Mouse (Mus musculus): Measurements from ENCODE around the gene Stxbp3. TPM values are rescaled to one million over a fixed set of nuclear protein-coding genes. Genes with fewer than 3 reads are reported as not detected.

Gene Stxbp3
- total and polyA plus RNA-seq, 3 experiments: 15.9 to 32.2 TPM; not detected in 1

DNA sequence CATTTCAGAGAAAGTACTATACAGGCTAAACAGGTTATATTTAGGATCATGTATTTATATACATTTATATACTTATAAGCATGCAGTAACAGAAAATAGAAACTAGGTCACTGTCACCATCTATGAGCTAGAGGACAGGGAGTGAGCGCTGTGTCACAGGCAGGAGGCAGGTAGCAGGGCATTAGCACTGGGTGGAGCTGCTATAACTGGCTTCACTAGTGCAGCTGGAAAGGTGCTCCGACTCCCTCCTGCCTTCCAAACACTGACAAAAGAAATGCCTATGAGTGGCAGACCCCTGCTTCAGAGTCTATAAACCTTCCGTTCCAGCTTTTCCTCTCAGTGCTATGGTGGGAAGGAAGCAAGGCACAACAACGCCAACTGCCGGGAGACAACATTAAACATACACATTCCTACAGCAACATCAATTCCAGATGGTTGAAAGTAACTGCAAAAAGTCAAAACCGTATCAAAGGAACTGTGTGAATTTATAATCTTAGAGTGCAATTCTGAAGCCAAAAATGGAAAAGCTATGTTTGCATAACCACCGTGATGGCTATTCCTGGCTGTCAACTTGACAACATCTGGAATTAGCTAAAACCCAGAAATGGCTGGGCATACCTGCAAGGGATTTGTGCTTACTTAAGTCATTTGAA, 49.1 kb downstream of the Stxbp3 start:
- TF ChIP-seq BHLHE40 (IDR thresholded peaks at IDR 0.05; ENCODE audit: borderline replicate concordance, low read depth, low read length): no peak
- no peak for TF ChIP-seq POLR2AphosphoS5 (IDR thresholded peaks at IDR 0.05; ENCODE audit: borderline replicate concordance, low read depth, low read length)
- no peak for TF ChIP-seq UBTF (IDR thresholded peaks at IDR 0.05; ENCODE audit: borderline replicate concordance, insufficient read depth, low read depth, low read length)
- no peak for TF ChIP-seq MYB (IDR thresholded peaks at IDR 0.05; ENCODE audit: low read depth, low read length)
- TF ChIP-seq USF1 (IDR thresholded peaks at IDR 0.05; ENCODE audit: low read depth, low read length): no peak
- TF ChIP-seq ETS1 (IDR thresholded peaks at IDR 0.05; ENCODE audit: low read depth, low read length): no peak
- TF ChIP-seq TAL1 (IDR thresholded peaks at IDR 0.05; ENCODE audit: low read length): no peak
- no peak for DNase-seq (ENCODE audit: low read depth, low spot score)
- H3K4me3 ChIP-seq (ENCODE audit: control insufficient read depth in 1 of 2, insufficient read depth in 1 of 2, low read depth in 2 of 2, low read length in 2 of 2): no peak overlapping the region
- H3K36me3 ChIP-seq (ENCODE audit: control insufficient read depth in 1 of 2, insufficient read depth in 2 of 2, low read length in 2 of 2): no peaks in the 10 kb centered on the region; a peak in 2 of 4 replicates
- H3K79me2 ChIP-seq (ENCODE audit: control insufficient read depth, insufficient read depth, low read length, poor library complexity): no peaks in the 10 kb centered on the region
- no peaks in the 10 kb centered on the region for H3K9me3 ChIP-seq (replicated peaks; ENCODE audit: insufficient read depth, low read length)
- no peaks in the 10 kb centered on the region for H3K27me3 ChIP-seq (ENCODE audit: control insufficient read depth in 1 of 2, insufficient read depth in 2 of 2, low read length in 2 of 2)
- no peaks in the 10 kb centered on the region for H3K4me1 ChIP-seq (ENCODE audit: control insufficient read depth in 1 of 2, insufficient read depth in 2 of 2, low read length in 2 of 2)
- no peak overlapping the region for H3K9ac ChIP-seq (ENCODE audit: control insufficient read depth, low read depth, low read length, poor library complexity, severe bottlenecking)
- no peak overlapping the region for H3K27ac ChIP-seq (ENCODE audit: control insufficient read depth, low read depth, low read length)

DNA sequence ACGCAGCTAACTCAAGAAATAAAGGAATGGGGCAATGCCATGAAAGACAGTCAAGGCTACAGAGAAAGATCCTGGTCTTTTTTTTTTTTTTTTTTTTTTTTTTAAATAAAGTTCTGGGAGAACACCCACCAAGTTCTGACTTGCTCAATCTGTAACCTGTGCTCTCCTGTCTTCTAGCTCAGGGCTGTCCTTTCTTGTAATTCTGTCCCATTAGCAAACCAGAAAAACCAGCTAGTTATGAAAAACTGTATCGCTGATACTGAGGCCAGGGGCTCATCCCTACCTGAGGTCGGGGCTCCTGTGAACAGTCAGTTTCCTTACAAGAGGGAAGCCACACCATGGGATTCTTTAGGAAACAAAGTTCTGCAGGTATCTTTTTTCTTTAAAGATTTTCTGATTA, 49.8 kb downstream of the Stxbp3 start:
- no peak for DNase-seq (ENCODE audit: low read depth, low spot score)
- no peak overlapping the region for H3K27ac ChIP-seq (ENCODE audit: control insufficient read depth, low read depth, low read length)
- no peaks in the 10 kb centered on the region; a peak in 2 of 4 replicates for H3K36me3 ChIP-seq (ENCODE audit: control insufficient read depth in 1 of 2, insufficient read depth in 2 of 2, low read length in 2 of 2)
- no peaks in the 10 kb centered on the region for H3K27me3 ChIP-seq (ENCODE audit: control insufficient read depth in 1 of 2, insufficient read depth in 2 of 2, low read length in 2 of 2)
- no peaks in the 10 kb centered on the region for H3K79me2 ChIP-seq (ENCODE audit: control insufficient read depth, insufficient read depth, low read length, poor library complexity)
- no peak for TF ChIP-seq ZNF384 (IDR thresholded peaks at IDR 0.05; ENCODE audit: low read depth, low read length)
- no peak for TF ChIP-seq ZMIZ1 (IDR thresholded peaks at IDR 0.05; ENCODE audit: low read depth, low read length)
- no peak for TF ChIP-seq KAT2A (conservative IDR thresholded peaks at IDR 0.05; ENCODE audit: low read depth, low read length)
- TF ChIP-seq SIN3A (IDR thresholded peaks at IDR 0.05; ENCODE audit: low read length): no peak
- TF ChIP-seq TCF12 (IDR thresholded peaks at IDR 0.05; ENCODE audit: low read depth, low read length): no peak
- no peak for TF ChIP-seq TBP (IDR thresholded peaks at IDR 0.05; ENCODE audit: low read depth, low read length)
- no peak for TF ChIP-seq MAFK (IDR thresholded peaks at IDR 0.05; ENCODE audit: borderline replicate concordance, low read depth, low read length)
- no peak for TF ChIP-seq NELFE (IDR thresholded peaks at IDR 0.05; ENCODE audit: low read depth, low read length)
- no peak for TF ChIP-seq SMC3 (IDR thresholded peaks at IDR 0.05; ENCODE audit: low read depth, low read length)
- TF ChIP-seq USF1 (IDR thresholded peaks at IDR 0.05; ENCODE audit: low read depth, low read length): no peak
- no peak for TF ChIP-seq RAD21 (IDR thresholded peaks at IDR 0.05; ENCODE audit: low read depth, low read length)
- no peak for TF ChIP-seq ELF1 (IDR thresholded peaks at IDR 0.05; ENCODE audit: low read depth, low read length)
- no peak for TF ChIP-seq MAZ (IDR thresholded peaks at IDR 0.05; ENCODE audit: low read depth, low read length)
- no peaks in the 10 kb centered on the region for H3K4me1 ChIP-seq (ENCODE audit: control insufficient read depth in 1 of 2, insufficient read depth in 2 of 2, low read length in 2 of 2)
- no peak overlapping the region for H3K4me3 ChIP-seq (ENCODE audit: control insufficient read depth in 1 of 2, insufficient read depth in 1 of 2, low read depth in 2 of 2, low read length in 2 of 2)
- H3K9ac ChIP-seq (ENCODE audit: control insufficient read depth, low read depth, low read length, poor library complexity, severe bottlenecking): no peak overlapping the region
- H3K9me3 ChIP-seq (replicated peaks; ENCODE audit: insufficient read depth, low read length): no peaks in the 10 kb centered on the region
